Mouse (Mus musculus) myocyte (in vitro differentiated cells): ENCODE measurements around the gene Entpd1. TPM values are rescaled to one million over a fixed set of nuclear protein-coding genes. Genes with fewer than 3 reads are reported as not detected.

Experiments
- H3K27me3 ChIP-seq: one replicate; pipeline ENCODE4 v1.6.1; 2011; ENCODE audit not compliant: control insufficient read depth, insufficient read depth, insufficient read length
- H3K36me3 ChIP-seq: one replicate; pipeline ENCODE4 v1.6.1; 2011; ENCODE audit not compliant: control insufficient read depth, insufficient read depth
- H3K4me2 ChIP-seq: one replicate; pipeline ENCODE4 v1.6.1; 2011; ENCODE audit warnings: low read depth, control low read depth
- H3K4me3 ChIP-seq: one replicate; pipeline ENCODE4 v1.5.1; 2011; ENCODE audit warnings: mild to moderate bottlenecking, control low read depth, moderate library complexity
- H3K79me2 ChIP-seq: one replicate; pipeline ENCODE4 v1.6.1; 2011; ENCODE audit not compliant: control insufficient read depth, insufficient read depth
- H3ac ChIP-seq: one replicate; pipeline ENCODE4 v1.6.1; 2011; ENCODE audit not compliant: control insufficient read depth, insufficient read length
- CEBPB ChIP-seq: IDR thresholded peaks from 2 replicates; pipeline ENCODE4 v1.6.1; 2011; ENCODE audit warnings: mild to moderate bottlenecking, moderate library complexity; ENCODE audit not compliant: poor library complexity, insufficient read depth, severe bottlenecking
- E2F4 ChIP-seq: IDR thresholded peaks from one replicate; pipeline ENCODE4 v1.6.1; 2011; ENCODE audit warnings: mild to moderate bottlenecking, control low read depth, moderate library complexity; ENCODE audit not compliant: insufficient read depth
- MAX ChIP-seq: IDR thresholded peaks from one replicate; pipeline ENCODE4 v1.6.1; 2011; ENCODE audit warnings: low read depth, mild to moderate bottlenecking, control low read depth
- MYOD1 ChIP-seq, 3 experiments: IDR thresholded peaks; one replicate each; pipeline ENCODE4 v1.6.1; 2011; ENCODE audit warnings: control low read depth in 2 of 3, low read depth in 2 of 3, mild to moderate bottlenecking in 2 of 3, moderate library complexity in 1 of 3; ENCODE audit not compliant: insufficient read length in 2 of 3, control insufficient read depth in 1 of 3
- MYOG ChIP-seq, 3 experiments: IDR thresholded peaks; one replicate each; pipeline ENCODE4 v1.6.1; 2011; ENCODE audit warnings: control low read depth in 2 of 3, low read depth in 2 of 3, mild to moderate bottlenecking in 2 of 3; ENCODE audit not compliant: insufficient read length in 2 of 3, control insufficient read depth in 1 of 3, insufficient read depth in 1 of 3
- POLR2A ChIP-seq: IDR thresholded peaks from one replicate; pipeline ENCODE4 v1.6.1; 2011; ENCODE audit warnings: low read depth, mild to moderate bottlenecking, control low read depth, moderate library complexity; ENCODE audit not compliant: insufficient read length
- POLR2AphosphoS2 ChIP-seq: IDR thresholded peaks from one replicate; pipeline ENCODE4 v1.6.1; 2011; ENCODE audit warnings: low read depth, control low read depth; ENCODE audit not compliant: insufficient read length
- REST ChIP-seq: IDR thresholded peaks from one replicate; pipeline ENCODE4 v1.6.1; 2011; ENCODE audit warnings: mild to moderate bottlenecking, control low read depth, moderate library complexity; ENCODE audit not compliant: insufficient read depth, insufficient read length
- SRF ChIP-seq: IDR thresholded peaks from one replicate; pipeline ENCODE4 v1.6.1; 2011; ENCODE audit warnings: low read depth; ENCODE audit not compliant: control insufficient read depth, insufficient read length
- TCF12 ChIP-seq: IDR thresholded peaks from one replicate; pipeline ENCODE4 v1.6.1; 2011; ENCODE audit warnings: mild to moderate bottlenecking, control low read depth; ENCODE audit not compliant: poor library complexity, insufficient read depth, severe bottlenecking
- TCF3 ChIP-seq: IDR thresholded peaks from one replicate; pipeline ENCODE4 v1.6.1; 2011; ENCODE audit warnings: low read depth, control low read depth; ENCODE audit not compliant: insufficient read length
- USF1 ChIP-seq: IDR thresholded peaks from one replicate; pipeline ENCODE4 v1.6.1; 2011; ENCODE audit warnings: low read depth, mild to moderate bottlenecking, control low read depth, moderate library complexity
- polyA plus RNA-seq: library from polyadenylated mRNA; unstranded; fragments of >200 nt; fragmentation: generic; extraction: Trizol; gene quantifications from one replicate; pipeline ENCODE4 v1.2.1, GENCODE M21; 2012; ENCODE audit warnings: missing spikeins

Entpd1 gene
- polyA plus RNA-seq, 1 experiment = 0.07 TPM

- H3K36me3 ChIP-seq = no peaks in the 10 kb centered on the region
- no peak for TF ChIP-seq USF1
- no peak for TF ChIP-seq MYOD1 (IDR thresholded peaks at IDR 0.05; ENCODE audit: control insufficient read depth in 1 of 3, insufficient read length in 2 of 3, low read depth in 2 of 3)
- TF ChIP-seq POLR2A = no peak
- no peak for TF ChIP-seq REST
- no peak for TF ChIP-seq POLR2AphosphoS2
- H3ac ChIP-seq = no peak overlapping the region
- H3K79me2 ChIP-seq = no peaks in the 10 kb centered on the region
- H3K4me3 ChIP-seq = no peak overlapping the region
- H3K27me3 ChIP-seq = peaks cover 44% of the 10 kb centered on the region
- no peak overlapping the region for H3K4me2 ChIP-seq
Observed at GRCm38 (mm10) chr19:40728213-40728612, 116.0 kb downstream of the Entpd1 start.

DNA sequence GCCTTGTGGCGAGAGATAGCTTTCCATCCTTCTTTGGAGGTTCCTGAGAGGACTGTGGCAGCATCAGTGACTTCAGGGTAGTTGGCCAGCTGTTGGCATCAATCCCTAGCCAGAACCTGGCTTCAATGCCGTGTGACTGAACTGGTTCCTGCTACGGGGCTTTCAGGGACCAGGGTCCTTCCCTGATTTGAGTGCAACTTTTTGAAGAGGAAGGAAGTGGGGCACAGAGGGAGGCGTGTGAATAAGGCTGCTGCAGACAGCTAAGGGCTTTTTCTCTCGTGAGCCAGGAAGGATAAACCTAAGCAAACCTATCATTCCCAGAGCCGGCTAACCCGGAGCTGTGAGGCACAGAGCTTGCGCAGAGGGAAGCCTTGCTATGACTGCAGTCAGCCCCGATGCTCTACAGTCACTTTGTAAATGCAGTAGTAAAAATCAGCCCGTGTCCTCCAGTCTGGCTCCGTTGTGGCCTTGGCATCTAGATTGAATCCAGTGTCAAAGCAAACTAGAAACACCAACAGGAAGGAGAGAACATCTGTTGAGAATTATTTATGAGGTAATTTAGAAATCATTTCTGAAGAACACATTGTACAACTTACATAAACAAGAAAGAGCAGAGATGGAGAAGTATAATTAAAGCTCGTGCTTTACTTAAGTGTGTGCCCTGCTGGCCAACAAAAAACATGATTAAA is 116.7 kb downstream of the Entpd1 start:
- H3K4me3 ChIP-seq = no peak overlapping the region
- H3K27me3 ChIP-seq = peaks cover 37% of the 10 kb centered on the region
- H3K4me2 ChIP-seq = no peak overlapping the region
- TF ChIP-seq MYOD1 (IDR thresholded peaks at IDR 0.05; ENCODE audit: control insufficient read depth in 1 of 3, insufficient read length in 2 of 3, low read depth in 2 of 3) (no peak), REST (no peak), POLR2A (no peak), TCF12 (no peak), POLR2AphosphoS2 (no peak)
- H3ac ChIP-seq = no peak overlapping the region
- H3K79me2 ChIP-seq = no peaks in the 10 kb centered on the region
- no peaks in the 10 kb centered on the region for H3K36me3 ChIP-seq

DNA sequence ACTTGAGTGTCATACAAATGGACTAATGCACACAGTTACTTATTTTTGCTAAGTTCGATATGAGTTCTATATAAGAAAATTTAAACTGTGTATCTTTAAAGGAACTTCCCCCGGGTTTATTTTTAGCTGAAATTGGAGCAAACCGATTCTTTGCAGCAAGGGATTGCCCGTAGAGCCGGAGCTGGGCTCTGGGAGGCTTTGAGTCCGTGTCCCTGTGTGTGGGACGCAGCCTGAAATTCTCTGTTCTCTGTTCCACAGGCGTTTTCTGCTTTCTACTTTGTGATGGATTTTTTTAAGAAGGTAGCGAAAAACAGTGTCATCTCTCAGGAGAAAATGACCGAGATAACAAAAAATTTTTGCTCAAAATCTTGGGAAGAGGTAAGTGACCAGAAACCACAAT is 121.2 kb downstream of the Entpd1 start:
- peak overlapping the region; percentile 12 for H3K4me2 ChIP-seq
- TF ChIP-seq MAX (no peak), USF1 (no peak), CEBPB (no peak), SRF (no peak), E2F4 (no peak), MYOG (IDR thresholded peaks at IDR 0.05; ENCODE audit: control insufficient read depth in 1 of 3, insufficient read depth in 1 of 3, insufficient read length in 2 of 3, low read depth in 2 of 3) (no peak), POLR2AphosphoS2 (no peak), POLR2A (no peak), TCF12 (no peak), TCF3 (no peak), MYOD1 (IDR thresholded peaks at IDR 0.05; ENCODE audit: control insufficient read depth in 1 of 3, insufficient read length in 2 of 3, low read depth in 2 of 3) (no peak), REST (no peak)
- no peaks in the 10 kb centered on the region for H3K36me3 ChIP-seq
- H3ac ChIP-seq = no peak overlapping the region
- H3K27me3 ChIP-seq = peaks cover 19% of the 10 kb centered on the region
- H3K79me2 ChIP-seq = no peaks in the 10 kb centered on the region
- no peak overlapping the region for H3K4me3 ChIP-seq

DNA sequence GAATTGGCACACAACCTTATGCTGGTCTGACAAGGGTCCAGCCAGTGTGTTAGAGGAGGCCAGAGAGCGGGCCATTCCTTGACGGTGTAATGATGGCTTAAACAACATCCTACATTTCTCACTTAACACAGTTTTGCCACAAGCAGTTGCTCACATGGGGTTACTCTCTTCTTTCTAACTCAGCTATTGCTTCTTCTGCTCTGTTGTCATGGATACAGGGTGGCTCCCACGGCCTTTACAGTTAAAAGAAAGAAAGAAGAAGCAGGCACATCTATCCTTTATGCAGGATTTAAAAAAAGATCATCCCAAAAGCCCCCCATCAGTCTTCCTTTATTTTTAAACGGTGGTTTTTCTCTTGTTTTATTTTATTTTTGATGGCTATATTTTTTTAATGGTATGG is 121.7 kb downstream of the Entpd1 start:
- Histone ChIP-seq H3K4me3 (no peak overlapping the region), H3K27me3 (peaks cover 14% of the 10 kb centered on the region), H3K36me3 (no peaks in the 10 kb centered on the region), H3K4me2 (peak overlapping the region; percentile 12), H3ac (no peak overlapping the region), H3K79me2 (no peaks in the 10 kb centered on the region)
- TF ChIP-seq REST (no peak), MAX (no peak), POLR2AphosphoS2 (no peak), SRF (no peak), TCF12 (no peak), USF1 (no peak), MYOD1 (IDR thresholded peaks at IDR 0.05; ENCODE audit: control insufficient read depth in 1 of 3, insufficient read length in 2 of 3, low read depth in 2 of 3) (no peak), MYOG (IDR thresholded peaks at IDR 0.05; ENCODE audit: control insufficient read depth in 1 of 3, insufficient read depth in 1 of 3, insufficient read length in 2 of 3, low read depth in 2 of 3) (no peak), CEBPB (no peak), E2F4 (no peak), POLR2A (no peak), TCF3 (no peak)

GRCm38 (mm10) chr19:40736680-40737512 is 124.7 kb downstream of the Entpd1 start:
- Histone ChIP-seq H3K27me3 (peaks cover 4% of the 10 kb centered on the region), H3K4me3 (no peak overlapping the region), H3K79me2 (no peaks in the 10 kb centered on the region), H3ac (no peak overlapping the region), H3K4me2 (no peak overlapping the region), H3K36me3 (no peaks in the 10 kb centered on the region)
- TF ChIP-seq POLR2A (no peak), TCF3 (no peak), SRF (no peak), MYOD1 (IDR thresholded peaks at IDR 0.05; ENCODE audit: control insufficient read depth in 1 of 3, insufficient read length in 2 of 3, low read depth in 2 of 3) (no peak), E2F4 (no peak), CEBPB (no peak), MYOG (IDR thresholded peaks at IDR 0.05; ENCODE audit: control insufficient read depth in 1 of 3, insufficient read depth in 1 of 3, insufficient read length in 2 of 3, low read depth in 2 of 3) (no peak), POLR2AphosphoS2 (no peak), MAX (no peak), REST (no peak), TCF12 (no peak), USF1 (no peak)
